Mouse (Mus musculus) heart, postnatal 0 days (tissue): Measurements from ENCODE around the gene Igfbpl1. TPM values are rescaled to one million over a fixed set of nuclear protein-coding genes. Genes with fewer than 3 reads are reported as not detected.
A peak's percentile ranks its signal among the peaks of the same experiment; 100 is the strongest.

Experiments used
- ATAC-seq: fragments of 200-750 bp; cut with Nextera tagmentation; 2 replicates; pipeline ENCODE4 v1.8.0; 2017; ENCODE audit warnings: low read depth, moderate number of reproducible peaks, moderate library complexity; ENCODE audit not compliant: insufficient read depth
- DNase-seq: peaks from one replicate; pipeline ENCODE4 v3.0.0-alpha.2; 2016; ENCODE audit warnings: low spot score
- H3K27ac ChIP-seq: fragments of 300-500 bp; sonication (generic); 2 replicates; pipeline ENCODE4 v1.5.1; 2014; ENCODE audit warnings: low read depth, mild to moderate bottlenecking
- H3K27me3 ChIP-seq: fragments of 300-500 bp; sonication (generic); 2 replicates; pipeline ENCODE4 v1.6.1; 2014; ENCODE audit warnings: low read length, mixed read lengths; ENCODE audit not compliant: control insufficient read depth, insufficient read depth
- H3K36me3 ChIP-seq: fragments of 300-500 bp; sonication (generic); replicated peaks from 2 replicates; pipeline ENCODE4 v1.6.1; 2014; ENCODE audit warnings: low read length, mixed read lengths; ENCODE audit not compliant: control insufficient read depth, insufficient read depth
- H3K4me1 ChIP-seq: fragments of 300-500 bp; sonication (generic); 2 replicates; pipeline ENCODE4 v1.6.1; 2014; ENCODE audit warnings: antibody characterized with exemption; ENCODE audit not compliant: control insufficient read depth, insufficient read depth
- H3K4me2 ChIP-seq: fragments of 300-500 bp; sonication (generic); 2 replicates; pipeline ENCODE4 v1.6.1; 2014; ENCODE audit warnings: low read depth, mild to moderate bottlenecking, low read length, moderate library complexity
- H3K4me3 ChIP-seq: fragments of 300-500 bp; sonication (generic); 2 replicates; pipeline ENCODE4 v1.5.1; 2014; ENCODE audit warnings: low read depth, low read length
- H3K9ac ChIP-seq: fragments of 300-500 bp; sonication (generic); replicated peaks from 2 replicates; pipeline ENCODE4 v1.6.1; 2014; ENCODE audit warnings: low read depth, low read length, mixed read lengths
- H3K9me3 ChIP-seq: fragments of 300-500 bp; sonication (generic); replicated peaks from 2 replicates; pipeline ENCODE4 v1.6.1; 2016; ENCODE audit warnings: low read length; ENCODE audit not compliant: control insufficient read depth
- CTCF ChIP-seq: IDR thresholded peaks from 2 replicates; pipeline ENCODE4 v1.5.1; 2016; ENCODE audit warnings: antibody characterized with exemption, control low read depth, low read depth
- EP300 ChIP-seq: IDR thresholded peaks from 2 replicates; pipeline ENCODE4 v1.6.1; 2016; ENCODE audit warnings: antibody characterized with exemption, low read depth
- WGBS: fragments of 180-500 bp; shearing (Covaris S2); extraction: QIAGEN DNeasy Blood & Tissue Kit; methylation state at CpG from one replicate; pipeline ENCODE4 v1.1.7; 2014; 5-methylcytosine and 5-hydroxymethylcytosine counted together
- polyA plus RNA-seq: library from polyadenylated mRNA; unstranded; fragments of >200 nt; fragmentation: Nextera tagmentation; extraction: Ambion mirVana; gene quantifications from 2 replicates; pipeline ENCODE4 v1.2.1, GENCODE M21; 2015
- total RNA-seq: library from RNA; depleted of rRNA; stranded (reverse); fragments of >200 nt; gene quantifications from 2 replicates; pipeline ENCODE4 v1.2.3, GENCODE M21; 2014; ENCODE audit warnings: low replicate concordance

Igfbpl1 gene
- total and polyA plus RNA-seq, 2 experiments from 2014 or later = 1.6 to 9.3 TPM

GRCm38 (mm10) chr4:45820074-45820830, 6.5 kb downstream of the Igfbpl1 start:
- Histone ChIP-seq H3K9me3 (no peaks in the 10 kb centered on the region), H3K4me1 (peaks cover 19% of the 10 kb centered on the region), H3K36me3 (no peaks in the 10 kb centered on the region), H3K27ac (peak overlapping the region; percentile 99), H3K9ac (no peak overlapping the region; the same call in 1 of the 2 replicates), H3K4me2 (peak overlapping the region; percentile 64), H3K4me3 (no peak overlapping the region), H3K27me3 (peaks cover 13% of the 10 kb centered on the region)
- peak; percentile 95 for DNase-seq
- peak; percentile 49; the same call in 1 of the 2 replicates for TF ChIP-seq EP300
- TF ChIP-seq CTCF = peak; percentile 81
- 16% methylated on average over 8 of the region's 8 CpGs for WGBS
- ATAC-seq = peak; percentile 88

- Histone ChIP-seq H3K4me3 (peak overlapping the region; percentile 29), H3K27ac (peak overlapping the region; percentile 99), H3K27me3 (peaks cover 7% of the 10 kb centered on the region), H3K9me3 (no peaks in the 10 kb centered on the region), H3K36me3 (no peaks in the 10 kb centered on the region), H3K4me2 (peak overlapping the region; percentile 64), H3K4me1 (peaks cover 19% of the 10 kb centered on the region), H3K9ac (peak overlapping the region; percentile 55; the same call in 1 of the 2 replicates)
- ATAC-seq (peak; percentile 89), DNase-seq (peak; percentile 94)
- TF ChIP-seq EP300 (peak; percentile 60; the same call in 1 of the 2 replicates), CTCF (no peak)
- WGBS = under 1% methylated on average over 17 of the region's 17 CpGs
These were observed 7.4 kb downstream of the Igfbpl1 start for GRCm38 (mm10) chr4:45819208-45819931.

DNA sequence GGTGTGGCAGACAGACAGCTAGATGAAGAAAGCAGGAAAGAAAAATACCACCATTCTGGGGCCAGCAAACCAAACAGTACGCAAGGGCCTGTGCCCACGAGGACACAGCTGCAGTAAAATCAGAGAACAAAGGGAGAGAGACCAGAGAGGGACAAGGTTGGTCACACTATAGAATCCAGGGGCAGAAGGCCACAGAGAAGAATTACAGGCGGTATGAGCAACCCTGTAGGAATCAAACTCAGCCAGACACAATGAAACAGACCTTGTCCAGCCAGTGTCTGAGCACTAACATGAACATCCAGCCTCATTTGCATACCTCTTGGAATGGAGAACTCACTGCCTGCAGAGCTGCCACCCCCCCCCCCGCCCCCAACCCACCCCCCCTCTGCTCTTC, 7.9 kb downstream of the Igfbpl1 start:
- 0 out of 2 replicates have a peak overlapping the region, but pooled peaks have one; percentile 29 for H3K4me3 ChIP-seq
- 15% methylated on average over 3 of the region's 4 CpGs for WGBS
- peaks cover 7% of the 10 kb centered on the region; the same call in 1 of the 2 replicates for H3K27me3 ChIP-seq
- H3K4me2 ChIP-seq = peak overlapping the region; percentile 64
- no peaks in the 10 kb centered on the region for H3K36me3 ChIP-seq
- ATAC-seq = no peak
- DNase-seq = no peak
- H3K4me1 ChIP-seq = peaks cover 19% of the 10 kb centered on the region
- H3K9ac ChIP-seq = no peak overlapping the region
- peak overlapping the region; percentile 99 for H3K27ac ChIP-seq
- TF ChIP-seq CTCF (no peak), EP300 (no peak)
- H3K9me3 ChIP-seq = no peaks in the 10 kb centered on the region

GRCm38 (mm10) chr4:45815542-45815941, 11.2 kb downstream of the Igfbpl1 start:
- no peaks in the 10 kb centered on the region for H3K36me3 ChIP-seq
- no peak overlapping the region for H3K9ac ChIP-seq
- TF ChIP-seq CTCF (peak; percentile 69), EP300 (no peak)
- no peak overlapping the region for H3K4me2 ChIP-seq
- no peak overlapping the region for H3K27ac ChIP-seq
- DNase-seq = peak; percentile 62
- no peaks in the 10 kb centered on the region for H3K27me3 ChIP-seq
- WGBS = 36% methylated on average over 7 of the region's 7 CpGs
- no peaks in the 10 kb centered on the region for H3K9me3 ChIP-seq
- H3K4me1 ChIP-seq = peaks cover 10% of the 10 kb centered on the region
- H3K4me3 ChIP-seq = no peak overlapping the region
- ATAC-seq = no peak

GRCm38 (mm10) chr4:45811250-45811649, 15.5 kb downstream of the Igfbpl1 start:
- Histone ChIP-seq H3K27ac (no peak overlapping the region), H3K4me1 (no peaks in the 10 kb centered on the region), H3K27me3 (no peaks in the 10 kb centered on the region), H3K4me3 (no peak overlapping the region), H3K9me3 (no peaks in the 10 kb centered on the region), H3K4me2 (no peak overlapping the region), H3K36me3 (no peaks in the 10 kb centered on the region), H3K9ac (no peak overlapping the region)
- WGBS = 45% methylated on average over 8 of the region's 8 CpGs
- TF ChIP-seq EP300 (no peak), CTCF (no peak)
- DNase-seq (no peak), ATAC-seq (no peak)
